ENCODE assay signal across 7 mouse cellular contexts in the genomic region with DNA sequence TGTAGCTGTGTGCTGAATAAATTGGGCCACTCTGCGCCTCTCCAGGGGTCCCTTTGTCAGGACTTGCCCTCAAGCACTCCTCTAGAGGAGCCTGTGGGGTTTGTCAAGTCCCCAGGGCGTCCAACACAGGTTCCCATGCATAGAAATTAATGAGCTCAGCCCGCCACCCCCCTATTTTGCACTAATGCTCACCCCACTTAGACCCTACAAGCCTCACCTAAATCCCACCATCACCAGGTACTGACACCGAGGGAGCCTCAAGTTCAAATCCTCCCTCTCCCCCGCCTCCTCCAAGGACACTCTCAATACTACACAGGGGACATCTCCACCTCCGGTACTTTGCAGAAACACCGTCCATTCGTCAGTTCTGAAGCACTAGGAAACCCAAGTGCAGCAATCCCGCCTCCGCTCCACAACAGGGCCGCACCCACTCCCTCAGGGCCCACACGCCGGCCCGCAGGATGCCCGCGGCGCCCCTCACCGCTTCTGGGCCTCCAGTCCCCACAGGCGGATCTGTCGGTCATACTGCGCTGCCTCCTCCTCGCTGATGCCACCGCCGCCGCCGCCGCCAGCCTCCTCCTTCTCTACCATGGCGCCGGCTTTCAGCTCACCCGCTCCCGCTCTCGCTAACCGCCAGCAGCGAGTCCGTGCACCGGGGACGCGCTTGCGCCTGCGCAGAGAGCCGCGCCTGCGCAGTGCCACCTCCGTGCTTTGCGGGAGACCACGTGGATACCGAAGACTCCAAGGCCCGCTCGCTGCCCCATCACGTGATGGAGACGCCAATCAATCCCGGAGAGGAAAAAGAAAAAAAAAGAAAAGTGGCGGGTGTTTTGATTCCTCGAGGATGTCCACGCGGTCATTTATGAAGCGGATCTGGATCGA. TPM values are rescaled to one million over a fixed set of nuclear protein-coding genes. Genes with fewer than 3 reads are reported as not detected.
DNase-seq lines count a peak whose midpoint lies in the region; ATAC-seq lines count a peak whose summit lies in the region.

A gene (minus strand): TSS at position 647 of the 882 bp plus-strand sequence.

- H3K27ac ChIP-seq in intestine, embryonic 16.5 days (ENCODE audit: low read length) = peak within 1 kb of the TSS; percentile 78
- peak within 1 kb of the TSS; percentile 48 for H3K27ac ChIP-seq in midbrain, embryonic 11.5 days (ENCODE audit: low read depth, low read length)

- H3K4me3 ChIP-seq in intestine, embryonic 16.5 days (ENCODE audit: low read length) = peak within 1 kb of the TSS; percentile 89
- peak within 1 kb of the TSS; percentile 92 for H3K4me3 ChIP-seq in midbrain, embryonic 11.5 days (ENCODE audit: low read depth, low read length)

- WGBS in intestine, embryonic 16.5 days = under 1% methylated on average over 58 of the region's 58 CpGs
- 1% methylated on average over 58 of the region's 58 CpGs for WGBS in midbrain, embryonic 11.5 days

- peaks cover 17% of the 10 kb centered on the region for H3K4me1 ChIP-seq in intestine, embryonic 16.5 days (ENCODE audit: control insufficient read depth, insufficient read depth, low read length)
- H3K4me1 ChIP-seq in midbrain, embryonic 11.5 days (ENCODE audit: control insufficient read depth, insufficient read depth, low read length) = peaks cover 7% of the 10 kb centered on the region

- ATAC-seq in intestine, embryonic 16.5 days = peak; percentile 96
- ATAC-seq in midbrain, embryonic 11.5 days (ENCODE audit: low FRiP score) = peak; percentile 94

- peak; percentile 99 for DNase-seq in adrenal gland, adult 2 months
- DNase-seq in embryo, embryonic 11.5 days (ENCODE audit: low read depth, low spot score) = peak; percentile 97
- peak; percentile 96 to 97 for DNase-seq in gastrocnemius, postnatal 4 days (ENCODE audit: low spot score in 2 of 2)
- DNase-seq in left cerebral cortex, postnatal 36 days (ENCODE audit: low spot score in 2 of 2) = peak; percentile 96 to 98
- peak; percentile 100 for DNase-seq in midbrain, embryonic 11.5 days (ENCODE audit: low spot score, missing footprints)
- peak; percentile 98 for DNase-seq in skeletal muscle tissue, adult 2 months (ENCODE audit: low read depth, low spot score)

- no peaks in the 10 kb centered on the region for H3K27me3 ChIP-seq in intestine, embryonic 16.5 days (replicated peaks; ENCODE audit: control insufficient read depth, insufficient read depth, low read length)
- H3K27me3 ChIP-seq in midbrain, embryonic 11.5 days (ENCODE audit: control insufficient read depth, insufficient read depth, low read length) = no peaks in the 10 kb centered on the region

- intact Hi-C loops in left cerebral cortex, postnatal 36 days (cut with DNase I) = loop anchor here (10.0 kb wide), 1 partner anchor 183 kb away; no protein-coding TSS in a partner anchor

- peak within 1 kb of the TSS; percentile 99 for H3K9ac ChIP-seq in intestine, embryonic 16.5 days (ENCODE audit: low read depth, low read length)
- peak within 1 kb of the TSS; percentile 97 for H3K9ac ChIP-seq in midbrain, embryonic 11.5 days (ENCODE audit: low read length)

- H3K4me2 ChIP-seq in intestine, embryonic 16.5 days (ENCODE audit: low read depth, low read length) = peak within 1 kb of the TSS; percentile 88
- H3K4me2 ChIP-seq in midbrain, embryonic 11.5 days = peak within 1 kb of the TSS; percentile 91

- no peaks in the 10 kb centered on the region for H3K9me3 ChIP-seq in intestine, embryonic 16.5 days (ENCODE audit: control insufficient read depth, low read length)
- no peaks in the 10 kb centered on the region for H3K9me3 ChIP-seq in midbrain, embryonic 11.5 days (ENCODE audit: control insufficient read depth, low read length)

- no peaks in the 10 kb centered on the region for H3K36me3 ChIP-seq in intestine, embryonic 16.5 days (ENCODE audit: control insufficient read depth, insufficient read depth, low read length)
- peaks cover 6% of the 10 kb centered on the region; the same call in 1 of the 2 replicates for H3K36me3 ChIP-seq in midbrain, embryonic 11.5 days (ENCODE audit: control insufficient read depth, insufficient read depth, low read length)

RNA-seq across cellular contexts. Expression of the gene that starts here (rescaled TPM):
- total RNA-seq in adrenal gland, adult 2 months (2021) = 10 to 100 TPM; 61.0 to 72.0 TPM
- polyA plus RNA-seq in adrenal gland, adult 2 months (2012; rRNA removed) = 7.9 and 8.9 TPM in 2 replicates
- 10 to 100 TPM; 76.3 to 77.6 TPM for total RNA-seq in gastrocnemius, postnatal 4 days (2021)
- 238 and 263 TPM in 2 replicates for polyA plus RNA-seq in intestine, embryonic 16.5 days (2015; fragmentation: Nextera tagmentation; extraction: Ambion mirVana)
- total RNA-seq in left cerebral cortex, postnatal 36 days (2021) = 100 to 1,000 TPM; 104 to 111 TPM
- 382 and 395 TPM in 2 replicates for polyA plus RNA-seq in midbrain, embryonic 11.5 days (2014; fragmentation: Nextera tagmentation; extraction: Ambion mirVana)

Comparison
In these comparisons a context has a peak if more than half of its experiments do, and no peak if none do; other contexts are left out.
1. Peak in every context shown above with its lines: DNase-seq, ATAC-seq, H3K4me3 ChIP-seq and H3K27ac ChIP-seq.
2. RNA of the gene that starts here (polyA plus RNA-seq): 382 to 395 TPM in midbrain, embryonic 11.5 days and 238 to 263 TPM in intestine, embryonic 16.5 days; 7.9 to 8.9 TPM in adrenal gland, adult 2 months; every median in the first group is over 10 times any median in the second.